Mouse (Mus musculus) embryonic facial prominence, embryonic 11.5 days (tissue): ENCODE results near the gene Myt1l. TPM values are rescaled to one million over a fixed set of nuclear protein-coding genes. Genes with fewer than 3 reads are reported as not detected.
A peak's percentile ranks its signal among the peaks of the same experiment; 100 is the strongest.

ENCODE experiments used
- ATAC-seq: fragments of 200-750 bp; cut with Nextera tagmentation; replicated peaks from 2 replicates; pipeline ENCODE4 v1.8.0; 2017; ENCODE audit warnings: low read depth; ENCODE audit not compliant: insufficient number of reproducible peaks, low FRiP score, low TSS enrichment
- DNase-seq: peaks from one replicate; pipeline ENCODE4 v3.0.0-alpha.2; 2015; ENCODE audit warnings: low spot score
- H3K27ac ChIP-seq: fragments of 300-500 bp; sonication (generic); replicated peaks from 2 replicates; pipeline ENCODE4 v1.5.1; 2014; ENCODE audit warnings: mild to moderate bottlenecking, low read depth, low read length, control low read depth
- H3K27me3 ChIP-seq: fragments of 300-500 bp; sonication (generic); 2 replicates; pipeline ENCODE4 v1.6.1; 2014; ENCODE audit warnings: mild to moderate bottlenecking, low read length, moderate library complexity, mixed read lengths; ENCODE audit not compliant: control insufficient read depth, insufficient read depth
- H3K36me3 ChIP-seq: fragments of 300-500 bp; sonication (generic); replicated peaks from 2 replicates; pipeline ENCODE4 v1.6.1; 2014; ENCODE audit warnings: low read depth, mild to moderate bottlenecking, low read length, moderate library complexity, mixed read lengths; ENCODE audit not compliant: control insufficient read depth, insufficient read depth
- H3K4me1 ChIP-seq: fragments of 300-500 bp; sonication (generic); 2 replicates; pipeline ENCODE4 v1.6.1; 2014; ENCODE audit warnings: low read length, mixed read lengths; ENCODE audit not compliant: control insufficient read depth, insufficient read depth
- H3K4me2 ChIP-seq: fragments of 300-500 bp; sonication (generic); 2 replicates; pipeline ENCODE4 v1.6.1; 2014; ENCODE audit warnings: low read depth, mild to moderate bottlenecking, control low read depth, low read length, moderate library complexity
- H3K4me3 ChIP-seq: fragments of 300-500 bp; sonication (generic); 2 replicates; pipeline ENCODE4 v1.5.1; 2014; ENCODE audit warnings: low read depth, low read length, control low read depth
- H3K9ac ChIP-seq: fragments of 300-500 bp; sonication (generic); replicated peaks from 2 replicates; pipeline ENCODE4 v1.6.1; 2014; ENCODE audit warnings: mild to moderate bottlenecking, control low read depth, low read length
- H3K9me3 ChIP-seq: fragments of 300-500 bp; sonication (generic); replicated peaks from 2 replicates; pipeline ENCODE4 v1.6.1; 2016; ENCODE audit warnings: mild to moderate bottlenecking, low read length, inconsistent platforms, mixed read lengths; ENCODE audit not compliant: control insufficient read depth
- WGBS: fragments of 180-500 bp; shearing (Covaris S2); extraction: QIAGEN DNeasy Blood & Tissue Kit; methylation state at CpG from one replicate; pipeline ENCODE4 v1.1.7; 2014; 5-methylcytosine and 5-hydroxymethylcytosine counted together
- polyA plus RNA-seq: library from polyadenylated mRNA; unstranded; fragments of >200 nt; fragmentation: Nextera tagmentation; extraction: Ambion mirVana; gene quantifications from 2 replicates; pipeline ENCODE4 v1.2.1, GENCODE M21; 2014

Gene Myt1l
- polyA plus RNA-seq = 3.0 and 4.0 TPM in 2 replicates

- no peak for ATAC-seq
- 28% methylated on average over 13 of the region's 13 CpGs for WGBS
- peaks cover 3% of the 10 kb centered on the region; the same call in 1 of the 2 replicates for H3K27me3 ChIP-seq
- H3K9me3 ChIP-seq = no peaks in the 10 kb centered on the region
- H3K9ac ChIP-seq = no peak within 1 kb of the TSS
- DNase-seq = no peak
- H3K4me1 ChIP-seq = no peaks in the 10 kb centered on the region; the same call in 1 of the 2 replicates
- peak within 1 kb of the TSS; percentile 51 for H3K4me2 ChIP-seq
- no peaks in the 10 kb centered on the region for H3K36me3 ChIP-seq
- no peak within 1 kb of the TSS; the same call in 1 of the 2 replicates for H3K27ac ChIP-seq
- peak within 1 kb of the TSS; percentile 17; the same call in 1 of the 2 replicates for H3K4me3 ChIP-seq
These were observed at the start of gene Myt1l for GRCm38 (mm10) chr12:29528031-29528771. Myt1l (plus strand) TSS chr12:29528384.

- Histone ChIP-seq H3K36me3 (no peaks in the 10 kb centered on the region), H3K27ac (no peak overlapping the region), H3K4me3 (no peak overlapping the region), H3K9me3 (no peaks in the 10 kb centered on the region), H3K9ac (no peak overlapping the region), H3K4me1 (no peaks in the 10 kb centered on the region), H3K27me3 (no peaks in the 10 kb centered on the region), H3K4me2 (no peak overlapping the region)
- no peak for DNase-seq
- no peak for ATAC-seq
- WGBS = 90% methylated on average over 10 of the region's 10 CpGs
These were observed 41.7 kb upstream of the Myt1l start for GRCm38 (mm10) chr12:29486424-29487035.

- no peak overlapping the region for H3K4me2 ChIP-seq
- no peak overlapping the region for H3K27ac ChIP-seq
- H3K36me3 ChIP-seq = no peaks in the 10 kb centered on the region
- 3% methylated on average over 6 of the region's 6 CpGs for whole genome bisulfite sequencing
- no peaks in the 10 kb centered on the region for H3K9me3 ChIP-seq
- ATAC-seq = no peak
- no peak overlapping the region for H3K4me3 ChIP-seq
- peaks cover 2% of the 10 kb centered on the region; the same call in 1 of the 2 replicates for H3K27me3 ChIP-seq
- no peaks in the 10 kb centered on the region; the same call in 1 of the 2 replicates for H3K4me1 ChIP-seq
- DNase-seq = no peak
- no peak overlapping the region for H3K9ac ChIP-seq
These were observed 1.9 kb upstream of the Myt1l start for GRCm38 (mm10) chr12:29526236-29526644.

GRCm38 (mm10) chr12:29527048-29527761 lies 979 bp upstream of the Myt1l start:
- peak overlapping the region; percentile 17; the same call in 1 of the 2 replicates for H3K4me3 ChIP-seq
- H3K27ac ChIP-seq = no peak overlapping the region; the same call in 1 of the 2 replicates
- H3K4me1 ChIP-seq = no peaks in the 10 kb centered on the region; the same call in 1 of the 2 replicates
- no peaks in the 10 kb centered on the region for H3K9me3 ChIP-seq
- no peak overlapping the region for H3K9ac ChIP-seq
- H3K27me3 ChIP-seq = peaks cover 2% of the 10 kb centered on the region; the same call in 1 of the 2 replicates
- no peaks in the 10 kb centered on the region for H3K36me3 ChIP-seq
- H3K4me2 ChIP-seq = peak overlapping the region; percentile 51
- DNase-seq = peak; percentile 45
- ATAC-seq = peak; percentile 85; the same call in 1 of the 2 replicates
- under 1% methylated on average over 27 of the region's 27 CpGs for WGBS

- H3K27ac ChIP-seq = no peak overlapping the region
- no peak overlapping the region for H3K4me2 ChIP-seq
- H3K9me3 ChIP-seq = no peaks in the 10 kb centered on the region
- peaks cover 13% of the 10 kb centered on the region for H3K27me3 ChIP-seq
- ATAC-seq = no peak
- no peaks in the 10 kb centered on the region; the same call in 1 of the 2 replicates for H3K4me1 ChIP-seq
- no peaks in the 10 kb centered on the region for H3K36me3 ChIP-seq
- peak; percentile 86 for DNase-seq
- H3K9ac ChIP-seq = no peak overlapping the region
- H3K4me3 ChIP-seq = no peak overlapping the region
- 5% methylated on average over 6 of the region's 6 CpGs for WGBS
These were observed 2.1 kb downstream of the Myt1l start for GRCm38 (mm10) chr12:29530241-29530725.

- Histone ChIP-seq H3K9ac (no peak overlapping the region), H3K27ac (no peak overlapping the region), H3K36me3 (no peaks in the 10 kb centered on the region), H3K27me3 (peaks cover 13% of the 10 kb centered on the region), H3K9me3 (no peaks in the 10 kb centered on the region), H3K4me1 (no peaks in the 10 kb centered on the region; the same call in 1 of the 2 replicates), H3K4me2 (no peak overlapping the region), H3K4me3 (no peak overlapping the region)
- ATAC-seq (no peak), DNase-seq (no peak)
- WGBS = 82% methylated on average over 7 of the region's 7 CpGs
These were observed 2.6 kb downstream of the Myt1l start for GRCm38 (mm10) chr12:29530823-29531222.

GRCm38 (mm10) chr12:29533071-29533876 lies 5.1 kb downstream of the Myt1l start:
- Histone ChIP-seq H3K27me3 (peaks cover 14% of the 10 kb centered on the region), H3K4me1 (no peaks in the 10 kb centered on the region), H3K4me2 (no peak overlapping the region), H3K36me3 (no peaks in the 10 kb centered on the region), H3K27ac (no peak overlapping the region), H3K9ac (no peak overlapping the region), H3K9me3 (no peaks in the 10 kb centered on the region), H3K4me3 (no peak overlapping the region)
- ATAC-seq = peak; percentile 83
- no peak for DNase-seq
- 22% methylated on average over 14 of the region's 14 CpGs for WGBS
